Mouse (Mus musculus) kidney, postnatal 14 days (tissue): ENCODE measurements around the gene Sept6.
A peak's percentile ranks its signal among the peaks of the same experiment; 100 is the strongest.

Source experiments
- DNase-seq: peaks from one replicate; pipeline ENCODE4 v3.0.0; 2022; ENCODE audit warnings: mixed read lengths

Sept6 gene

GRCm38 (mm10) chrX:36863766-36864608 is 127.6 kb downstream of the Sept6 start:
- DNase-seq = peak; percentile 89
